12 mouse cellular contexts compared by ENCODE assay signal in genomic region chr17:47988811-47989210, GRCm38 (mm10). TPM values are rescaled to one million over a fixed set of nuclear protein-coding genes. Genes with fewer than 3 reads are reported as not detected.
DNase-seq lines count a peak whose midpoint lies in the region; ATAC-seq lines count a peak whose summit lies in the region.
"Had no signal": no experiment of that assay in that cellular context is flagged by ENCODE, and none has a peak within 500 bp of the region (broad histone marks: within the 10 kb centered on the region; RNA-seq: fewer than 3 reads in every experiment).

No protein-coding gene starts in this region.

- H3K9me3 ChIP-seq in hindbrain, embryonic 12.5 days (replicated peaks), result no peaks in the 10 kb centered on the region
- no peaks in the 10 kb centered on the region for H3K9me3 ChIP-seq in hindbrain, embryonic 16.5 days (ENCODE audit: control insufficient read depth, low read length)
- H3K9me3 ChIP-seq in embryonic facial prominence, embryonic 14.5 days (ENCODE audit: control insufficient read depth, low read length), result no peaks in the 10 kb centered on the region
- H3K9me3 ChIP-seq in limb, embryonic 12.5 days, result no peaks in the 10 kb centered on the region
- H3K9me3 ChIP-seq: neural tube, embryonic 13.5 days had no signal

- WGBS in hindbrain, embryonic 12.5 days, result 47% methylated on average over 8 of the region's 8 CpGs
- WGBS in hindbrain, embryonic 16.5 days, result 56% methylated on average over 8 of the region's 8 CpGs
- 11% methylated on average over 8 of the region's 8 CpGs for WGBS in embryonic facial prominence, embryonic 14.5 days
- 8% methylated on average over 8 of the region's 8 CpGs for WGBS in limb, embryonic 12.5 days

- H3K36me3 ChIP-seq in hindbrain, embryonic 12.5 days, result no peaks in the 10 kb centered on the region
- no peaks in the 10 kb centered on the region for H3K36me3 ChIP-seq in hindbrain, embryonic 16.5 days (ENCODE audit: control insufficient read depth, insufficient read depth, low read length)
- no peaks in the 10 kb centered on the region for H3K36me3 ChIP-seq in embryonic facial prominence, embryonic 14.5 days (ENCODE audit: control insufficient read depth, insufficient read depth, low read length)
- no peaks in the 10 kb centered on the region for H3K36me3 ChIP-seq in limb, embryonic 12.5 days
- H3K36me3 ChIP-seq: neural tube, embryonic 13.5 days had no signal

- H3K27ac ChIP-seq in hindbrain, embryonic 12.5 days, result peak overlapping the region; percentile 71; the same call in 1 of the 2 replicates
- H3K27ac ChIP-seq in hindbrain, embryonic 16.5 days (ENCODE audit: low read depth, low read length), result no peak overlapping the region
- H3K27ac ChIP-seq in embryonic facial prominence, embryonic 14.5 days (replicated peaks; ENCODE audit: low read depth, low read length), result peak overlapping the region; percentile 70
- peak overlapping the region; percentile 89 for H3K27ac ChIP-seq in limb, embryonic 12.5 days
- H3K27ac ChIP-seq: neural tube, embryonic 13.5 days had no signal

- peaks cover 20% of the 10 kb centered on the region for H3K4me1 ChIP-seq in hindbrain, embryonic 12.5 days
- H3K4me1 ChIP-seq in hindbrain, embryonic 16.5 days (ENCODE audit: control insufficient read depth, insufficient read depth, low read depth, low read length), result peaks cover 7% of the 10 kb centered on the region
- H3K4me1 ChIP-seq in embryonic facial prominence, embryonic 14.5 days (ENCODE audit: control insufficient read depth, insufficient read depth, low read length), result peaks cover 25% of the 10 kb centered on the region
- peaks cover 33% of the 10 kb centered on the region for H3K4me1 ChIP-seq in limb, embryonic 12.5 days (replicated peaks)

- DNase-seq in NIH3T3 (ENCODE audit: low read depth), result peak; percentile 96
- peak; percentile 86 for DNase-seq in embryonic facial prominence, embryonic 14.5 days (ENCODE audit: low spot score)
- no peak for DNase-seq in urinary bladder, adult 18-20 months (ENCODE audit: low spot score in 2 of 2)
- no peak for DNase-seq in kidney, postnatal 25 days
- no peak for DNase-seq in thymus, postnatal 25 days
- DNase-seq: kidney, adult 11 months; left cerebral cortex, postnatal 4 days had no signal

- ATAC-seq in hindbrain, embryonic 12.5 days (ENCODE audit: low FRiP score), result peak; percentile 20; the same call in 1 of the 2 replicates
- no peak for ATAC-seq in hindbrain, embryonic 16.5 days
- ATAC-seq in embryonic facial prominence, embryonic 14.5 days (ENCODE audit: low read depth), result peak; percentile 84
- ATAC-seq in limb, embryonic 12.5 days (ENCODE audit: insufficient number of reproducible peaks, insufficient read depth, low FRiP score, low TSS enrichment, low read depth), result peak; percentile 86

- no peak overlapping the region for H3K4me3 ChIP-seq in hindbrain, embryonic 12.5 days
- H3K4me3 ChIP-seq in hindbrain, embryonic 16.5 days (ENCODE audit: low read length), result no peak overlapping the region
- no peak overlapping the region for H3K4me3 ChIP-seq in embryonic facial prominence, embryonic 14.5 days (ENCODE audit: low read depth, low read length)
- H3K4me3 ChIP-seq in limb, embryonic 12.5 days (replicated peaks), result no peak overlapping the region; the same call in 1 of the 2 replicates
- H3K4me3 ChIP-seq: neural tube, embryonic 13.5 days had no signal

- H3K9ac ChIP-seq in hindbrain, embryonic 12.5 days, result no peak overlapping the region
- no peak overlapping the region for H3K9ac ChIP-seq in hindbrain, embryonic 16.5 days (ENCODE audit: low read depth, low read length)
- no peak overlapping the region for H3K9ac ChIP-seq in embryonic facial prominence, embryonic 14.5 days (ENCODE audit: low read depth, low read length)
- no peak overlapping the region for H3K9ac ChIP-seq in limb, embryonic 12.5 days (replicated peaks)
- H3K9ac ChIP-seq: neural tube, embryonic 13.5 days had no signal

- no peaks in the 10 kb centered on the region for H3K27me3 ChIP-seq in hindbrain, embryonic 12.5 days
- no peaks in the 10 kb centered on the region for H3K27me3 ChIP-seq in hindbrain, embryonic 16.5 days (replicated peaks; ENCODE audit: control insufficient read depth, insufficient read depth, low read length)
- no peaks in the 10 kb centered on the region for H3K27me3 ChIP-seq in embryonic facial prominence, embryonic 14.5 days (replicated peaks; ENCODE audit: control insufficient read depth, insufficient read depth, low read length)
- peaks cover 13% of the 10 kb centered on the region; the same call in 1 of the 2 replicates for H3K27me3 ChIP-seq in limb, embryonic 12.5 days
- H3K27me3 ChIP-seq: neural tube, embryonic 13.5 days had no signal

- H3K4me2 ChIP-seq in hindbrain, embryonic 12.5 days (replicated peaks), result no peak overlapping the region
- H3K4me2 ChIP-seq in hindbrain, embryonic 16.5 days (ENCODE audit: low read length), result no peak overlapping the region
- peak overlapping the region; percentile 17; the same call in 1 of the 2 replicates for H3K4me2 ChIP-seq in embryonic facial prominence, embryonic 14.5 days (ENCODE audit: low read depth, low read length)
- peak overlapping the region; percentile 13 for H3K4me2 ChIP-seq in limb, embryonic 12.5 days
- H3K4me2 ChIP-seq: neural tube, embryonic 13.5 days had no signal

RNA-seq across cellular contexts. Expression of gene 1700122O11Rik, which starts 49.3 kb away (rescaled TPM):
- not detected in 2 replicates for polyA plus RNA-seq in hindbrain, embryonic 12.5 days (2016; fragmentation: Nextera tagmentation; extraction: Ambion mirVana)
- polyA plus RNA-seq in hindbrain, embryonic 16.5 days (2015; fragmentation: Nextera tagmentation; extraction: Ambion mirVana), result not detected in 2 replicates
- polyA plus RNA-seq in embryonic facial prominence, embryonic 14.5 days (2014; fragmentation: Nextera tagmentation; extraction: Ambion mirVana), result not detected in 2 replicates
- not detected in 2 replicates for polyA plus RNA-seq in limb, embryonic 12.5 days (2016; fragmentation: Nextera tagmentation; extraction: Ambion mirVana)
- polyA plus RNA-seq: cortical plate, adult 2 months; neural tube, embryonic 13.5 days had no signal

Comparison
In these comparisons a context has a peak if more than half of its experiments do, and no peak if none do; other contexts are left out.
1. H3K4me2 ChIP-seq: peak in embryonic facial prominence, embryonic 14.5 days (single experiment) and limb, embryonic 12.5 days (single experiment); none in hindbrain, embryonic 12.5 days (single experiment) and hindbrain, embryonic 16.5 days (single experiment).
2. DNase-seq: peak in NIH3T3 (single experiment) and embryonic facial prominence, embryonic 14.5 days (single experiment); none in urinary bladder, adult 18-20 months (0 of 2), kidney, postnatal 25 days (0 of 2) and thymus, postnatal 25 days (single experiment).